Mouse (Mus musculus) heart, postnatal 0 days (tissue): ENCODE measurements around the gene Pcsk1n.
A peak's percentile ranks its signal among the peaks of the same experiment; 100 is the strongest.

Experiments used
- CTCF ChIP-seq: IDR thresholded peaks from 2 replicates; pipeline ENCODE4 v1.5.1; 2016; ENCODE audit warnings: antibody characterized with exemption, control low read depth, low read depth
- EP300 ChIP-seq: IDR thresholded peaks from 2 replicates; pipeline ENCODE4 v1.6.1; 2016; ENCODE audit warnings: antibody characterized with exemption, low read depth

GRCm38 (mm10) chrX:7936874-7937273, 17.3 kb downstream of the Pcsk1n start:
- TF ChIP-seq CTCF (peak; percentile 1; the same call in 1 of the 2 replicates), EP300 (no peak)
